Mouse (Mus musculus) stomach, postnatal 0 days (tissue): Measurements from ENCODE around the gene Duxbl1. TPM values are rescaled to one million over a fixed set of nuclear protein-coding genes. Genes with fewer than 3 reads are reported as not detected.
"Not testable (repeated sequence)": the region's sequence is repeated elsewhere in the genome, so short reads cannot be mapped to it uniquely, and the experiment has no call there.

Experiments
- ATAC-seq: fragments of 200-750 bp; cut with Nextera tagmentation; 2 replicates; pipeline ENCODE4 v1.8.0; 2017; ENCODE audit not compliant: low FRiP score, low TSS enrichment
- DNase-seq: peaks from one replicate; pipeline ENCODE4 v3.0.0-alpha.2; 2016; ENCODE audit warnings: low spot score
- H3K27ac ChIP-seq: fragments of 300-500 bp; sonication (generic); replicated peaks from 2 replicates; pipeline ENCODE4 v1.5.1; 2014; ENCODE audit warnings: mild to moderate bottlenecking, control low read depth
- H3K27me3 ChIP-seq: fragments of 300-500 bp; sonication (generic); 2 replicates; pipeline ENCODE4 v1.6.1; 2014; ENCODE audit warnings: low read length; ENCODE audit not compliant: control insufficient read depth, insufficient read depth
- H3K36me3 ChIP-seq: fragments of 300-500 bp; sonication (generic); 2 replicates; pipeline ENCODE4 v1.6.1; 2014; ENCODE audit warnings: low read length, mixed read lengths; ENCODE audit not compliant: control insufficient read depth, insufficient read depth
- H3K4me1 ChIP-seq: fragments of 300-500 bp; sonication (generic); replicated peaks from 2 replicates; pipeline ENCODE4 v1.6.1; 2014; ENCODE audit warnings: antibody characterized with exemption; ENCODE audit not compliant: control insufficient read depth, insufficient read depth
- H3K4me2 ChIP-seq: fragments of 300-500 bp; sonication (generic); replicated peaks from 2 replicates; pipeline ENCODE4 v1.6.1; 2014; ENCODE audit warnings: low read depth, mild to moderate bottlenecking, control low read depth, moderate library complexity
- H3K4me3 ChIP-seq: fragments of 300-500 bp; sonication (generic); 2 replicates; pipeline ENCODE4 v1.5.1; 2014; ENCODE audit warnings: low read depth, low read length, control low read depth
- H3K9ac ChIP-seq: fragments of 300-500 bp; sonication (generic); 2 replicates; pipeline ENCODE4 v1.6.1; 2014; ENCODE audit warnings: mild to moderate bottlenecking, low read length, control low read depth, mixed read lengths
- H3K9me3 ChIP-seq: fragments of 300-500 bp; sonication (generic); 2 replicates; pipeline ENCODE4 v1.6.1; 2016; ENCODE audit warnings: low read length; ENCODE audit not compliant: control insufficient read depth
- WGBS: fragments of 180-500 bp; shearing (Covaris S2); extraction: QIAGEN DNeasy Blood & Tissue Kit; methylation state at CpG from one replicate; pipeline ENCODE4 v1.1.7; 2014; 5-methylcytosine and 5-hydroxymethylcytosine counted together
- polyA plus RNA-seq: library from polyadenylated mRNA; unstranded; fragments of >200 nt; fragmentation: Nextera tagmentation; extraction: Ambion mirVana; gene quantifications from 2 replicates; pipeline ENCODE4 v1.2.1, GENCODE M21; 2015

The Duxbl1 gene
- polyA plus RNA-seq, 1 experiment from 2014 or later = 1.1 TPM

- not testable (repeated sequence) for H3K4me1 ChIP-seq, H3K4me3 ChIP-seq, DNase-seq, H3K36me3 ChIP-seq, H3K27ac ChIP-seq, H3K9ac ChIP-seq, H3K9me3 ChIP-seq, H3K27me3 ChIP-seq, H3K4me2 ChIP-seq
- WGBS = no CpG with 5 or more reads among the region's 9 CpGs
- peak; percentile 67 for ATAC-seq
Measured at GRCm38 (mm10) chr14:26021555-26021954, 43.2 kb downstream of the Duxbl1 start.

GRCm38 (mm10) chr14:26022831-26023230 lies 44.5 kb downstream of the Duxbl1 start:
- not testable (repeated sequence) for H3K4me2 ChIP-seq, H3K9me3 ChIP-seq, H3K36me3 ChIP-seq, H3K9ac ChIP-seq, ATAC-seq, H3K27ac ChIP-seq, H3K4me1 ChIP-seq, DNase-seq, H3K27me3 ChIP-seq, H3K4me3 ChIP-seq
- WGBS = no CpG with 5 or more reads among the region's 6 CpGs

- not testable (repeated sequence) for H3K9ac ChIP-seq, H3K4me3 ChIP-seq, H3K36me3 ChIP-seq, ATAC-seq, H3K27ac ChIP-seq, H3K27me3 ChIP-seq, H3K4me1 ChIP-seq, DNase-seq, H3K9me3 ChIP-seq, H3K4me2 ChIP-seq
- WGBS = no CpG with 5 or more reads among the region's 12 CpGs
Measured at GRCm38 (mm10) chr14:26025653-26026052, 47.3 kb downstream of the Duxbl1 start.

DNA sequence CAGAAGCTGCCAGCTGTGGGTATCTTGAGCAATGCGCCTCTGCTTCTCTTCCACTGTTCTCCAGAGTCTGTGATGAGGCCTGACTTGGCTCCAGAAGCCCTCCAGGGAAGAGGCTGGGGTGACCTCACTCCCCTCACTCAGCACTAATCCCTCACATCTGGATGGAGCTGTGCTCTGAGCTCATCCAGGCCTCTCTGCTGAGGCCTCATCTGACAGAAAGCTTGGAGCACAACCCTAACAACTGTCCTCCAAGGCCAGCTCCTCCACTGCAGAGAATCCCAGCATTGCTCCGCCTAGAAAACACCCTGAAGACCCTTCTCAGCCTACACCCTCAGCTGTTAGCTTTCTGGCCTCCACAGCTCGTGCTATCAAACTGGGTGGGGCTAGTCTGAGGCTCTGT lies 56.0 kb downstream of the Duxbl1 start:
- not testable (repeated sequence) for H3K27me3 ChIP-seq
- peak; percentile 79 for ATAC-seq
- WGBS = no CpG with 5 or more reads among the region's 3 CpGs

GRCm38 (mm10) chr14:26035439-26035838 lies 57.1 kb downstream of the Duxbl1 start:
- H3K9ac ChIP-seq, H3K4me3 ChIP-seq, H3K9me3 ChIP-seq, H3K4me1 ChIP-seq, H3K27ac ChIP-seq, H3K27me3 ChIP-seq, H3K4me2 ChIP-seq, DNase-seq, H3K36me3 ChIP-seq: not testable (repeated sequence)
- ATAC-seq = peak; percentile 71
- WGBS = no CpG with 5 or more reads among the region's 6 CpGs

More for the DNA sequence above, 56.0 kb downstream of the Duxbl1 start:
- not testable (repeated sequence) for H3K36me3 ChIP-seq, H3K4me1 ChIP-seq, H3K4me3 ChIP-seq, H3K27ac ChIP-seq, H3K4me2 ChIP-seq, H3K9ac ChIP-seq, H3K9me3 ChIP-seq, DNase-seq

Other genes with a start within 250 kb of the Duxbl1 start
- 11.3 and 11.9 TPM in 2 replicates for gene Zcchc24, start 209.5 kb upstream of the Duxbl1 start, polyA plus RNA-seq
- 60.6 and 67.3 TPM in 2 replicates for gene Anxa11, start 136.4 kb upstream of the Duxbl1 start, polyA plus RNA-seq
- 1.9 and 2.8 TPM in 2 replicates for gene Plac9a, start 75.5 kb upstream of the Duxbl1 start, polyA plus RNA-seq
- gene Tmem254a, start 50.9 kb upstream of the Duxbl1 start, polyA plus RNA-seq = 4.2 TPM in 2 replicates
- gene Cphx1, start 40.3 kb upstream of the Duxbl1 start, polyA plus RNA-seq = 0.05 and 0.10 TPM in 2 replicates
- gene Gm9780, start 64.1 kb downstream of the Duxbl1 start, polyA plus RNA-seq = 77.5 and 113 TPM in 2 replicates
- gene Tmem254c, start 88.8 kb downstream of the Duxbl1 start, polyA plus RNA-seq = 94.4 and 103 TPM in 2 replicates
- gene Cphx2, start 102.9 kb downstream of the Duxbl1 start, polyA plus RNA-seq = not detected in 2 replicates
- not detected in 2 replicates for gene Cphx3, start 103.7 kb downstream of the Duxbl1 start, polyA plus RNA-seq
- gene Duxbl2, start 139.8 kb downstream of the Duxbl1 start, polyA plus RNA-seq = 0.67 TPM in 1 of 2 replicates, not detected in the other
- gene Plac9b, start 203.9 kb downstream of the Duxbl1 start, polyA plus RNA-seq = 97.2 and 127 TPM in 2 replicates
- 53.8 and 62.7 TPM in 2 replicates for gene Tmem254b, start 228.5 kb downstream of the Duxbl1 start, polyA plus RNA-seq